Mouse (Mus musculus) olfactory bulb, adult 2 months (tissue): ENCODE data around the gene Sult2b1. TPM values are rescaled to one million over a fixed set of nuclear protein-coding genes. Genes with fewer than 3 reads are reported as not detected.

ENCODE experiments used
- H3K27ac ChIP-seq: fragments of 200-500 bp; 2 replicates; pipeline ENCODE4 v1.5.1; 2012; ENCODE audit warnings: low read depth, low read length; ENCODE audit not compliant: insufficient read depth
- H3K4me1 ChIP-seq: fragments of 200-500 bp; 2 replicates; pipeline ENCODE4 v1.6.1; 2012; ENCODE audit warnings: low read length; ENCODE audit not compliant: control insufficient read depth, insufficient read depth
- H3K4me3 ChIP-seq: fragments of 200-500 bp; 2 replicates; pipeline ENCODE4 v1.5.1; 2012; ENCODE audit warnings: mild to moderate bottlenecking, low read depth, low read length, moderate library complexity; ENCODE audit not compliant: insufficient read depth
- CTCF ChIP-seq: fragments of 200-500 bp; IDR thresholded peaks from 2 replicates; pipeline ENCODE4 v1.5.1; 2012; ENCODE audit warnings: low read depth, mild to moderate bottlenecking, low read length, moderate library complexity; ENCODE audit not compliant: insufficient read depth
- POLR2A ChIP-seq: fragments of 200-500 bp; IDR thresholded peaks from 2 replicates; pipeline ENCODE4 v1.6.1; 2012; ENCODE audit warnings: mild to moderate bottlenecking, low read depth, low read length, moderate library complexity; ENCODE audit not compliant: insufficient read depth
- WGBS: fragments of 180-500 bp; shearing (Covaris S2); methylation state at CpG from one replicate; pipeline ENCODE4 v1.1.7; 2018; 5-methylcytosine and 5-hydroxymethylcytosine counted together
- polyA plus RNA-seq: library from polyadenylated mRNA; stranded (reverse); fragments of >200 nt; gene quantifications from 2 replicates; pipeline ENCODE4 v1.2.4, GENCODE M21; 2012; ENCODE audit warnings: low replicate concordance; ENCODE audit not compliant: missing spikeins, insufficient read depth, insufficient read length

Sult2b1 gene
- polyA plus RNA-seq, 1 experiment, result not detected

DNA sequence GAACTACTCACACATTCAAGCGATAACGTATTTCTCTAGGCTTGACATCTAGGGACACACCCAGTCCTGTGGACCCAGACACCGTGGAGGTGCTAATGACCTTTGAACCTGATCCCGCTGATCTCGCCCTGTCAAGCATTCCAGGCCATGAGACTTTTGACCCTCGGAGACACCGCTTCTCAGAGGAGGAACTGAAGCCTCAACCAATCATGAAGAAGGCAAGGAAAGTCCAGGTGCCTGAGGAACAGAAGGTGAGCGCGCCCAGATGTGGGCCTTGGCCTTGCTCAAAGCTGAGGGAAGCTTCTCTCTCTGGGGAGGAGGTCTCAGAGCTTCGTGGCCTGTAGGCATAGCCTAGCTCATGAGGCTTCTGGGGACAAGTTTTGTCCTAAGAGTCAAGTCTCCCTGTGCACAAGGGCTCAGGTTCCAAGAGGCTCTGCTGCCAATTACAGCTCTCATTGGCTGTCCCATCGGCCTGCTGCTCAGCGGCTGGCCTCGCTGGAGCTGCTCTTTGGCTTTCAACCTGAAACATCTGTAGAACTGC, 76.2 kb downstream of the Sult2b1 start:
- TF ChIP-seq CTCF, result no peak
- no peak for TF ChIP-seq POLR2A
- H3K4me3 ChIP-seq, result peak overlapping the region; percentile 26
- WGBS, result 52% methylated on average over 13 of the region's 13 CpGs

DNA sequence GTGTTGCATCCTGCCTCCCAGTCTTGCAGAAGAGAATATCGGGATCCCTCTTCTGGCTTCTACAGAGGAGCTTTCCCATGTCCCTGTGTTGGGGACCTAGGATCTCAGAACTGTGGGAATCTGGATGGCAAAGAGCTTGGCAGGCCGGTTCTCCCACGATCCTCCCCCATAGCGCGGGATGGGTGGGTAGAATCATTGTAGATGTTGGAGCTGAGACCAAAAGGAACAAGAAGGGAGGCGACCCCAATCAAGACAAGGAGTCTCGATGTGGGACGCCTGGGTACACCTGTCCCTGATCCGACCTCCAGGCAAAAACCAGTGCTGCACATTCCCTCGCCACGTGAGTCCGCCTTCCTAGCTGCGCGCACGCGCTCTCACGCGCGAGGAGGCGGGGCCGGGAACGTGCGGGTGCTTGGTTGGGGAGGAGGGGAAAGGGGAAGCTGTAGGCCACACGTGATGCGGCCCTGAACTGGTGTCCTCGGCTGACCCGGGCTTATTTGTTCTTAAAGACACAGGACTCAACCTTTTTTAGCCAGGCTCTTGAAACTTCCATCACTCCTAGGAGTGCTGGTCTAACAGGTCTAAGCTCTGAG, 77.0 kb downstream of the Sult2b1 start:
- peak overlapping the region; percentile 100 for H3K27ac ChIP-seq
- TF ChIP-seq POLR2A (peak; percentile 60; the same call in 1 of the 2 replicates), CTCF (no peak)
- H3K4me3 ChIP-seq, result peak overlapping the region; percentile 83
- peaks cover 60% of the 10 kb centered on the region for H3K4me1 ChIP-seq
- 0% methylated on average over 27 of the region's 27 CpGs for WGBS

More for the DNA sequence above, 76.2 kb downstream of the Sult2b1 start:
- Histone ChIP-seq H3K27ac (peak overlapping the region; percentile 100), H3K4me1 (peaks cover 60% of the 10 kb centered on the region)

DNA sequence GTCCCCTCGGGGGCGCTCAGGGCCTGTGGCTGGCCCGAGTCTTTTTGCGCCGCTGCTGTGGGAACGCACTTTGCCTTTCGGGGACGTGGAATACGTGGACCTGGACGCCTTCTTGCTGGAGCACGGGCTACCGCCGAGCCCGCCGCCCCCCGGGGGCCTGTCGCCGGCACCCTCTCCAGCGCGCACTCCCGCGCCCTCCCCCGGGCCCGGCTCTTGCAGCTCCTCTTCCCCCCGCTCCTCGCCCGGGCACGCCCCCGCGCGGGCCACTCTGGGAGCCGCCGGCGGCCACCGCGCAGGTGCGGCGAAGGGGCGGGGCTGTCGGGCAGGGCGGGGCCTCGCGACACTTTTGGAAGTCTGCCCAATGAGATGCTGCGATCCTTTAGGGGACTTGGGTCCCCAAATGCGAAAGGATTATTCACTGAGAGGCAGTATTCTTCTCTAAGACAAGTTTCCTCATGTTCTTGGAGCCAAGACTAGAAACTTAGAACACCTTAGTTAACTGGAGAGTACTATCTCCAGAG, 77.7 kb downstream of the Sult2b1 start:
- H3K4me3 ChIP-seq, result peak overlapping the region; percentile 83
- WGBS, result 2% methylated on average over 43 of the region's 45 CpGs
- H3K4me1 ChIP-seq, result peaks cover 56% of the 10 kb centered on the region
- peak overlapping the region; percentile 100 for H3K27ac ChIP-seq
- peak; percentile 56 for TF ChIP-seq POLR2A
- no peak for TF ChIP-seq CTCF

DNA sequence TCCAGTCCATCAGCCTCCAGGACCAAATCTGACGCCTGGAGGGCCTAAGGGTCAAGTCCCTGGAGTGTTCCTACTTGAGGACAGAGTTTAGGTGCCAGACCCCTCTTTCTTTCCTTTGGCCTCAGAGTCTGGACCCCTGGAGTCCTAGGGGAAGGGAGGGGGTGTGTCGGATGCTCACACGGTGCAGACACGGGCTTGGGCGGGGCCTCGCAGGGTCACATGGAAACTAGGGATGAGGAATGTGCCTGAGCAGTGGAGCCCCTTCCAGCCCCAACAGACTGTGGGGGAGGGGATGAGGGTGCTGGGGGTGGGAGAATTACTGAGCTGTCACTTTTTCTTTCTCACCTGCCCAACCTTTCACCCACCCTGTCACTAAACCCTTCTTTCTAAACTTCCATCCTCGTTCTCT, 78.6 kb downstream of the Sult2b1 start:
- WGBS, result under 1% methylated on average over 7 of the region's 7 CpGs
- Histone ChIP-seq H3K4me3 (peak overlapping the region; percentile 83), H3K27ac (peak overlapping the region; percentile 99), H3K4me1 (peaks cover 55% of the 10 kb centered on the region)
- 0 out of 2 replicates have a peak, but pooled peaks have one; percentile 32 for TF ChIP-seq POLR2A
- TF ChIP-seq CTCF, result no peak

DNA sequence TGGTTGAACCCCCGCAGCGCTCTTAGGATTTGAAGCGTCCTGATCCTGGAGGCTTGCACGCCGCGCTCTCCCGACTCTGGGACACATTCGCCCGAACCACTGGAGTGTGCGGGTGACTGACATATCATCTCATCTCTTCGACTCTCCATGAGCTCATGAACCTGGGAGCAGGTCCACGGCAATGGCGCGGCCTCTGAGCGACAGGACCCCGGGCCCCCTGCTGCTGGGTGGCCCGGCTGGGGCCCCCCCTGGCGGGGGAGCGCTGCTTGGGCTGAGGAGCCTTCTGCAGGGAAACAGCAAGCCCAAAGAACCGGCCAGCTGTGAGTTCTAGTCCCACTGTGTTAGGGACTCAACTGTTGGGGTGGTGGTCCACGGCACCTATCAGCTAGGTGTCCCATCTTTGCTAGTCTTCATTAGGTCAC, 79.0 kb downstream of the Sult2b1 start:
- under 1% methylated on average over 21 of the region's 21 CpGs for WGBS
- 0 out of 2 replicates have a peak, but pooled peaks have one; percentile 3 for TF ChIP-seq POLR2A
- no peak for TF ChIP-seq CTCF
- H3K4me1 ChIP-seq, result peaks cover 50% of the 10 kb centered on the region

DNA sequence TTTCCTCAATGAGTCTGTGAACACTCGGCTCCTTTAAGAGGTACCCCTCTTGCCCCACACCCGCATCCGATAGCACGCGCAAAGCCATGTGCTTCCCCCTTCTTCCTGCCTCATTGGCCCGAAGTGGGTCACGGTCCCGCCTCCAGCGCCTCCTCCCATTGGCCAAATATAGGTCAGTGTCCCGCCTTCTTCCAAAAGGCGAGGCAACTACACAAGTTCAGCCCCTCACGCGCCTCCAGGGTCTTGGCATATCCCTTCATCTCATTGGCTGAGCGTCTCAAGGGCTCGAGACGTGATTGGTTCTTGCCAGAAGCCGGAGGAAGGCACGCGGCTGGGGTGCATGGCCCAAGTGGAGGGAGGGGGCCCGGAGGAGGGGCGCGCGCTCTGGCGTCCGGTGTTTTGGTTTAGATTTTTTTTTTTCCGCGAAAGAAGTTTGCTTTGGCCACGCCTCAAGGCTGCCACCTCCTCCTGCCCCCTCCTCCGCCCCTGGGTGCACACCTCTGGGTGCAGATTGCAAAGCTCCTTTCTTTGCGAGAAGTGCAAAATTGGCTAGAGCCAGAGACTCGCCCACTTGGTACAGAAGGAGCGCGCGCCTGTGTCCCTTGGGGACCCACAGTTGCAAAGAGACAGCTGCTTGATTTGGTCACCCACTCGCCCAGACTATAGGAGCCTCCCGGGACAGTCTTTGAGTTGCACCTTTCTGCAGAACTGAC, 79.6 kb downstream of the Sult2b1 start, which contains the start of gene Dbp:
Gene Dbp (plus strand): TSS at position 359 of the 713 bp plus-strand sequence.
- H3K4me3 ChIP-seq, result peak within 1 kb of the TSS; percentile 83
- peak within 1 kb of the TSS; percentile 99 for H3K27ac ChIP-seq
- H3K4me1 ChIP-seq, result peaks cover 45% of the 10 kb centered on the region
- TF ChIP-seq POLR2A (peak; percentile 41; the same call in 1 of the 2 replicates), CTCF (no peak)
- WGBS, result under 1% methylated on average over 36 of the region's 36 CpGs

More for the DNA sequence above, 79.0 kb downstream of the Sult2b1 start:
- H3K27ac ChIP-seq, result peak overlapping the region; percentile 99
- H3K4me3 ChIP-seq, result peak overlapping the region; percentile 83

DNA sequence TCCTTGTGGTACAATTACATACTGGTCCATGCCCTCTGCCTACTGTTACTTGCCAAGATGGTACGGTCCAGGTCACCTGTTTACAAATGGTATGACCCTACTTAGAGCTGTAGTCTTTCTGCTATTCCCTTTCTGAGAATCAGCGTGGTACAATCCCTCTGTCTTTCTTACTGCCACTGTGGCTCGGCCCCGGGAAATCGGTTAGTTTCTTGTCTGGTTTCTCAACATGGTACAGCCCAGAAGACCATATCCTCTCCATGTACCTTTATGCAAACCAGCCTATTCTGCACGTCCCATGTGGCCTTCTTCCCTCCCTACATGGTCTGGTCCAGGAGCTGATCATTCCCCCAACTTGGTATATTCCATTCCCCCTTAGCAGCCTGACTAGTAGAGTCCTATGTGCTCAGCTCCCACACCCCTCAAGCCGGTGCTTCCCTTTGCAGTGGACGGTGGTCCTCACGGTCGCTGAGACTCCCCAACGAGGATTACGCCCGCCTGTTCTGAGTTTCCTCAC, 80.4 kb downstream of the Sult2b1 start:
- peaks cover 45% of the 10 kb centered on the region for H3K4me1 ChIP-seq

DNA sequence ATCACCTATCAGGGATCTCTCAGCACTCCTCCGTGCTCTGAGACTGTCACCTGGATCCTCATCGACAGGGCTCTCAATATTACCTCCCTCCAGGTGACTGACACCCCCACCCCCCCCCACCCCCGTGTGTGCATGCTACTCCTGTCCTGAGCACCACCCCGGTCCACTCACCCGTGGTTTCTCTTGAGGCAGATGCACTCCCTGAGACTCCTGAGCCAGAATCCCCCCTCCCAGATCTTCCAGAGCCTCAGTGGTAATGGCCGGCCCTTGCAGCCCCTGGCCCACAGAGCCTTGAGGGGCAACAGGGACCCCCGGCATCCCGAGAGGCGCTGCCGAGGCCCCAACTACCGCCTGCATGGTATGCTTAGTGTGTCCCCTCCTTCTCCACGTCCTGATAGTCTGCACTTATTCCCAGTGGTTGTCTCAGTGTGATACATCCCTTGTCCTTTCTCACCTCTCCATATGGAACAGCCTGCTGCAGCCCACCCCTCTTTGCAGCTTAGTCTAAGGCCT, 80.9 kb downstream of the Sult2b1 start:
- TF ChIP-seq POLR2A (no peak), CTCF (no peak)
- peak overlapping the region; percentile 98 for H3K27ac ChIP-seq
- H3K4me1 ChIP-seq, result peaks cover 42% of the 10 kb centered on the region
- 24% methylated on average over 12 of the region's 12 CpGs for WGBS
- peak overlapping the region; percentile 48 for H3K4me3 ChIP-seq

More for the DNA sequence above, 80.4 kb downstream of the Sult2b1 start:
- H3K27ac ChIP-seq, result peak overlapping the region; percentile 98
- H3K4me3 ChIP-seq, result peak overlapping the region; percentile 55
- no peak for TF ChIP-seq CTCF
- TF ChIP-seq POLR2A, result peak; percentile 37
- 1% methylated on average over 13 of the region's 13 CpGs for WGBS
